Mouse (Mus musculus): ENCODE results near the gene Trex1. TPM values are rescaled to one million over a fixed set of nuclear protein-coding genes. Genes with fewer than 3 reads are reported as not detected.

Gene Trex1
- polyA plus RNA-seq, 1 experiment = not detected

DNA sequence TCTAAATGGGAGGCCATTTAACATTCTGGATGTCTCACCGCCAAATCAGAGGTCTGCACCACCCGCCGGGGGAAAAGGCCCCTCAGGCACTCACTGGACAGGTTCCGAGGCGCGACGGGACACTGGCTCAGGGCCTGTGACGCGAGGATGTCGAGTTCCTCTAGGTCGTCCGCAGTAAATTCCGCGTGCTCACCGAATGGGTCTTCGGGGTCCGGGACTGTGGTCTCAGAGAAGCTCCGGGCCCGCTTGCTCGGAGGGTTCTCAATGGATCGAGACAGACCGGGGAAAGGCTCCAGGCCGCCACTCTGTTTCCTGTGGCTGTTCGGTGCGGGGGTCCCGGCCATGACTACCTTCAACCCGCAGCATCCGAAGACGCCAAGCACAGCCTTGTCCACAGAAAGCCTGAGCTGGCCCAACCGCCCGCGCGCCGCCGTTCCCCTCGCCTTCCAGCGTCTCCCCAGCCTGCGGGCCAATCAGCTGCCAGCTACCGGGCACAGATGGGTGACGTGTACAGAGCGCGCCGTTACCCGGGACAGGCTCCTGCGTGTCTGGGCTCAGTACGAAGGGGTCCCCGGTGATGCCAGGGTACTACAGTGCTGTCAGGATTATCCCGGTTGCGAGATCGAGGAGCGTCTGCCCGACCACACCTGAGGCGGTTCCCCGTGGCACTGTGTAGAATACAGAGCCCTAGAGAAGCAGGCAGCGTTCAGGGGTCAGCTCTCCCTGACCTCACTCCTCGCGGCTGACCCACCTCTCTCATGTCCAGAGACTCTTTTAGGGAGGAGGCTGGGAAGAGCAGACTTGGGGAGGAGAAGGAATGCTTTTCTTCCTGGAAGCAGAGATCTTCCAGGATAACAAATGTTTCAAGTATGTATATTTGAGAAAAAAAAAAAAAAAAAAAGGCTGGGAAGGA lies 14.4 kb upstream of the Trex1 start, which contains the start of gene Atrip:
TSS of gene Atrip (minus strand) at position 464 of the 913 bp plus-strand sequence.
- peak within 1 kb of the TSS; percentile 80 for H3K4me3 ChIP-seq (ENCODE audit: insufficient read depth, low read depth, low read length)
- H3K27ac ChIP-seq (ENCODE audit: insufficient read depth, low read depth, low read length) = peak within 1 kb of the TSS; percentile 49; the same call in 1 of the 2 replicates
- TF ChIP-seq CTCF (IDR thresholded peaks at IDR 0.05; ENCODE audit: insufficient read depth, low read depth, low read length) = no peak
- peak; percentile 91 for TF ChIP-seq POLR2A (IDR thresholded peaks at IDR 0.05; ENCODE audit: insufficient read depth, low read depth, low read length)
- H3K4me1 ChIP-seq (ENCODE audit: control insufficient read depth, insufficient read depth, low read length) = peaks cover 8% of the 10 kb centered on the region
- under 1% methylated on average over 57 of the region's 57 CpGs for WGBS

- no peak overlapping the region for H3K4me3 ChIP-seq (ENCODE audit: insufficient read depth, low read depth, low read length)
- WGBS = 91% methylated on average over 3 of the region's 3 CpGs
- peaks cover 2% of the 10 kb centered on the region for H3K4me1 ChIP-seq (ENCODE audit: control insufficient read depth, insufficient read depth, low read length)
- no peak for TF ChIP-seq CTCF (IDR thresholded peaks at IDR 0.05; ENCODE audit: insufficient read depth, low read depth, low read length)
- TF ChIP-seq POLR2A (IDR thresholded peaks at IDR 0.05; ENCODE audit: insufficient read depth, low read depth, low read length) = no peak
- H3K27ac ChIP-seq (ENCODE audit: insufficient read depth, low read depth, low read length) = no peak overlapping the region
Observed at GRCm38 (mm10) chr9:109068095-109068735, 8.7 kb upstream of the Trex1 start.

GRCm38 (mm10) chr9:109060898-109061295 lies 1.4 kb upstream of the Trex1 start:
- H3K27ac ChIP-seq (ENCODE audit: insufficient read depth, low read depth, low read length) = no peak overlapping the region
- H3K4me1 ChIP-seq (ENCODE audit: control insufficient read depth, insufficient read depth, low read length) = peaks cover 34% of the 10 kb centered on the region
- no peak for TF ChIP-seq CTCF (IDR thresholded peaks at IDR 0.05; ENCODE audit: insufficient read depth, low read depth, low read length)
- TF ChIP-seq POLR2A (IDR thresholded peaks at IDR 0.05; ENCODE audit: insufficient read depth, low read depth, low read length) = no peak
- WGBS = 87% methylated on average over 5 of the region's 5 CpGs
- no peak overlapping the region for H3K4me3 ChIP-seq (ENCODE audit: insufficient read depth, low read depth, low read length)

DNA sequence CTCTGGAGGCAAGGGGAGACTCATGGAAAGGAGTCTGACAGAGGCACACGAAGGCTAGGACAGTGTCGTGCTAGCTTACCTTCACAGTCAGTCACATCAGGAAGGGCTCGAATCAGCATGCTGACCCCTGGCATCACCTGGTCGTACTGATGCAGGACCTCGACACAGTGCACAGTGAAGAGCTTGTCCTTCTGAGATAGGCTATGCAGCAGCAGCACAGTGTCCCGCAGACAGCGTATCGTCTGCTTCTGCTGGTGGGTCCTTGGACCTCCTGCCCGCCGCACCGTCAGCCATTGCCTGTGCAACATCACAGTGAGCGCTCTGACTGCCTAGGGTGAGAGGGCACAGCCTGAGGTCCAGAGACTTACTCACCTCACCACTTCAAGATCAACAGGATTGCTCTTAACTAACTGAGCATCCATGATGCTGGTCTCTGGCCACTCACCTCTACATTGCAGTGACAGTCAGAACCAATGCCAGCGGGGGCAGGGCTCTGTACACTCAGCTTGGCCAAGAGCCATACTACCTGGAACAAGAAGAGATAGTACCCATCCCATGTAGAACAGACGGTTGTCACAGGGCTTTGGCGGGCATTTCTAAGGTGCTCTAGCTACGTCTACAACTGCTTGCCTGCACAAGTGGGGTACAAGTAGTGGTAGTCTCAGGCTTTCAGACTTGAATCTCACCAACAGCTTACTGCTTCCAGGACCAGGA lies 807 bp upstream of the Trex1 start:
- no peak for TF ChIP-seq CTCF (IDR thresholded peaks at IDR 0.05; ENCODE audit: insufficient read depth, low read depth, low read length)
- no peak for TF ChIP-seq POLR2A (IDR thresholded peaks at IDR 0.05; ENCODE audit: insufficient read depth, low read depth, low read length)
- Histone ChIP-seq H3K4me1 (ENCODE audit: control insufficient read depth, insufficient read depth, low read length) (peaks cover 39% of the 10 kb centered on the region), H3K27ac (ENCODE audit: insufficient read depth, low read depth, low read length) (peak overlapping the region; percentile 63), H3K4me3 (ENCODE audit: insufficient read depth, low read depth, low read length) (no peak overlapping the region)
- 89% methylated on average over 16 of the region's 16 CpGs for WGBS

GRCm38 (mm10) chr9:109058006-109058765 lies 1.3 kb downstream of the Trex1 start:
- 89% methylated on average over 19 of the region's 19 CpGs for WGBS

DNA sequence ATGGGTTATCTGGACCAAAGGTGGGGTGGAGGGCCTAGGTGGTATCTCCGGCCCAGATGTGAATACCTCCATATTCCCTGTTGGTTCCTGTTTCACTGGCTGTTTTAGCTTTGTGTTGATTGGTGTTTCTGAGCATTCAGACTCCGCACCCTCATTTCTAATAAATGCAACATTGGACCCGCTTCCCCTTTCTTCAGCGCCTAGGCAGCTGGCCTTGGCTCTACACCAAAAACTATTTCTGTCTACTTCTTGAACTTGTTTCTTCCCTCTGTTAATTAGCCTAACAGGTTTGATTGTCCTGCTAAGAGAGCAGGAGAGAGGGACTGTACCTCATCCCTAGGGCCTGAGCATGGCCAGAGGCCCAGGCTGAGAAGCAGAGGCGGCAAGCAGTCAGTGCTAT lies 2.0 kb downstream of the Trex1 start:
- 53% methylated on average over 5 of the region's 5 CpGs for WGBS
- H3K4me1 ChIP-seq (ENCODE audit: control insufficient read depth, insufficient read depth, low read length) = peaks cover 48% of the 10 kb centered on the region
- H3K4me3 ChIP-seq (ENCODE audit: insufficient read depth, low read depth, low read length) = no peak overlapping the region
- no peak for TF ChIP-seq CTCF (IDR thresholded peaks at IDR 0.05; ENCODE audit: insufficient read depth, low read depth, low read length)
- TF ChIP-seq POLR2A (IDR thresholded peaks at IDR 0.05; ENCODE audit: insufficient read depth, low read depth, low read length) = no peak
- no peak overlapping the region for H3K27ac ChIP-seq (ENCODE audit: insufficient read depth, low read depth, low read length)

More at GRCm38 (mm10) chr9:109058006-109058765, 1.3 kb downstream of the Trex1 start:
- Histone ChIP-seq H3K4me1 (ENCODE audit: control insufficient read depth, insufficient read depth, low read length) (peaks cover 48% of the 10 kb centered on the region), H3K27ac (ENCODE audit: insufficient read depth, low read depth, low read length) (peak overlapping the region; percentile 65; the same call in 1 of the 2 replicates), H3K4me3 (ENCODE audit: insufficient read depth, low read depth, low read length) (0 out of 2 replicates have a peak overlapping the region, but pooled peaks have one; percentile 48)
- TF ChIP-seq POLR2A (IDR thresholded peaks at IDR 0.05; ENCODE audit: insufficient read depth, low read depth, low read length) = no peak
- no peak for TF ChIP-seq CTCF (IDR thresholded peaks at IDR 0.05; ENCODE audit: insufficient read depth, low read depth, low read length)

GRCm38 (mm10) chr9:109056916-109057315 lies 2.6 kb downstream of the Trex1 start:
- Histone ChIP-seq H3K27ac (ENCODE audit: insufficient read depth, low read depth, low read length) (no peak overlapping the region), H3K4me1 (ENCODE audit: control insufficient read depth, insufficient read depth, low read length) (peaks cover 48% of the 10 kb centered on the region), H3K4me3 (ENCODE audit: insufficient read depth, low read depth, low read length) (no peak overlapping the region)
- 87% methylated on average over 4 of the region's 4 CpGs for WGBS
- no peak for TF ChIP-seq CTCF (IDR thresholded peaks at IDR 0.05; ENCODE audit: insufficient read depth, low read depth, low read length)
- no peak for TF ChIP-seq POLR2A (IDR thresholded peaks at IDR 0.05; ENCODE audit: insufficient read depth, low read depth, low read length)

DNA sequence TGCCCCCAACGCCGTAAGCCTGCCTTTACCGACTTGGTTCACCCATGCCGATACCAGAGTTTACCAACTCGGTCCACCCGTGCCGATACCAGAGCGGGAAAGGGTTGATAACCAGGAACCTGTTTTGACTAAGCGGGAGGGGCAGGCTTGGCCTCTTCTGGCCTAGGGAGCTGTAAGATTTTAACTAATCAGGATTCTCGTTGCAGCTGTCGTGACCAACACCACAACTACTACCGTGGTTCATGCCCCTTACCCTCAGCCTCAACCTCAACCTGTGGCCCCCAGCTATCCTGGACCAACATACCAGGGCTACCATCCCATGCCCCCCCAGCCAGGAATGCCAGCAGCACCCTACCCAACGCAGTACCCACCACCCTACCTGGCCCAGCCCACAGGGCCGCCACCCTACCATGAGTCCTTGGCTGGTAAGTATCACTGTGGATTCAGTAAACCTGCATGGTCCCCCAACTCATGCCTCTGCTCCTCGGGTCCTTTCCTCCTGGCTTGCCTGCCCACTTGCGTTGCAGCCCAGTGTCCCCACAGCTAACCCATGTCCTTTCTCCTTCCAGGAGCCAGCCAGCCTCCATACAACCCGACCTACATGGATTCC lies 3.3 kb downstream of the Trex1 start:
- no peak for TF ChIP-seq POLR2A (IDR thresholded peaks at IDR 0.05; ENCODE audit: insufficient read depth, low read depth, low read length)
- no peak overlapping the region for H3K27ac ChIP-seq (ENCODE audit: insufficient read depth, low read depth, low read length)
- WGBS = 91% methylated on average over 17 of the region's 17 CpGs
- H3K4me1 ChIP-seq (ENCODE audit: control insufficient read depth, insufficient read depth, low read length) = peaks cover 48% of the 10 kb centered on the region
- H3K4me3 ChIP-seq (ENCODE audit: insufficient read depth, low read depth, low read length) = no peak overlapping the region
